9 mouse cellular contexts compared by ENCODE assay signal in genomic region chr1:153040091-153040490, GRCm38 (mm10).
DNase-seq lines count a peak whose midpoint lies in the region; ATAC-seq lines count a peak whose summit lies in the region.
"Had no signal": no experiment of that assay in that cellular context is flagged by ENCODE, and none has a peak within 500 bp of the region (broad histone marks: within the 10 kb centered on the region; RNA-seq: fewer than 3 reads in every experiment).

No protein-coding gene starts in this region.

- no peaks in the 10 kb centered on the region for H3K9me3 ChIP-seq in forebrain, embryonic 14.5 days (replicated peaks; ENCODE audit: control insufficient read depth, low read length)
- no peaks in the 10 kb centered on the region for H3K9me3 ChIP-seq in forebrain, embryonic 11.5 days (ENCODE audit: control insufficient read depth, low read length)
- no peaks in the 10 kb centered on the region for H3K9me3 ChIP-seq in embryonic facial prominence, embryonic 10.5 days
- H3K9me3 ChIP-seq: midbrain, embryonic 12.5 days had no signal

- H3K4me2 ChIP-seq in forebrain, embryonic 14.5 days (ENCODE audit: low read length), result no peak overlapping the region
- no peak overlapping the region for H3K4me2 ChIP-seq in forebrain, embryonic 11.5 days (ENCODE audit: low read depth, low read length, severe bottlenecking)
- H3K4me2 ChIP-seq: midbrain, embryonic 12.5 days had no signal

- H3K4me1 ChIP-seq in forebrain, embryonic 14.5 days (ENCODE audit: control insufficient read depth, insufficient read depth, low read length), result peaks cover 19% of the 10 kb centered on the region
- peaks cover 7% of the 10 kb centered on the region for H3K4me1 ChIP-seq in forebrain, embryonic 11.5 days (replicated peaks; ENCODE audit: control insufficient read depth, insufficient read depth, low read length)
- H3K4me1 ChIP-seq in embryonic facial prominence, embryonic 10.5 days, result peaks cover 29% of the 10 kb centered on the region

- DNase-seq in forebrain, embryonic 14.5 days (ENCODE audit: low spot score), result peak; percentile 43
- DNase-seq in forebrain, embryonic 11.5 days (ENCODE audit: low spot score), result no peak
- peak; percentile 21 for DNase-seq in ovary, adult 18-20 months (ENCODE audit: low spot score)
- DNase-seq in ovary, postnatal 10 days (ENCODE audit: low spot score), result no peak
- peak; percentile 43 for DNase-seq in embryonic facial prominence, embryonic 10.5 days (ENCODE audit: low spot score)
- DNase-seq in large intestine, adult 2 months (ENCODE audit: low read depth, low spot score), result peak; percentile 19
- DNase-seq in urinary bladder, postnatal 36 days (ENCODE audit: low spot score in 2 of 2), result no peak
- no peak for DNase-seq in thymus, adult 18-20 months

- H3K27me3 ChIP-seq in forebrain, embryonic 14.5 days (replicated peaks; ENCODE audit: control insufficient read depth, insufficient read depth, low read length), result no peaks in the 10 kb centered on the region
- H3K27me3 ChIP-seq in forebrain, embryonic 11.5 days (ENCODE audit: control insufficient read depth, insufficient read depth, low read length), result no peaks in the 10 kb centered on the region; the same call in 1 of the 2 replicates
- 0 out of 2 replicates have a peak, but pooled peaks cover 3% of the 10 kb centered on the region for H3K27me3 ChIP-seq in embryonic facial prominence, embryonic 10.5 days (replicated peaks; ENCODE audit: low read depth, poor library complexity, severe bottlenecking)

- H3K4me3 ChIP-seq in forebrain, embryonic 14.5 days (ENCODE audit: low read depth, low read length), result no peak overlapping the region
- no peak overlapping the region for H3K4me3 ChIP-seq in forebrain, embryonic 11.5 days (ENCODE audit: low read depth, low read length)
- H3K4me3 ChIP-seq in embryonic facial prominence, embryonic 10.5 days, result no peak overlapping the region
- H3K4me3 ChIP-seq: midbrain, embryonic 12.5 days had no signal

- peak overlapping the region; percentile 14; the same call in 1 of the 2 replicates for H3K27ac ChIP-seq in forebrain, embryonic 14.5 days (ENCODE audit: low read depth, low read length)
- no peak overlapping the region for H3K27ac ChIP-seq in forebrain, embryonic 11.5 days (ENCODE audit: low read depth, low read length)
- H3K27ac ChIP-seq in embryonic facial prominence, embryonic 10.5 days (replicated peaks), result peak overlapping the region; percentile 48
- H3K27ac ChIP-seq: midbrain, embryonic 12.5 days had no signal

- no peak for ATAC-seq in forebrain, embryonic 14.5 days
- no peak for ATAC-seq in forebrain, embryonic 11.5 days (replicated peaks; ENCODE audit: low FRiP score)

- 18% methylated on average over 3 of the region's 3 CpGs for WGBS in forebrain, embryonic 14.5 days
- 20% methylated on average over 3 of the region's 3 CpGs for WGBS in forebrain, embryonic 11.5 days
- WGBS in embryonic facial prominence, embryonic 10.5 days, result 14% methylated on average over 3 of the region's 3 CpGs
- 25% methylated on average over 3 of the region's 3 CpGs for WGBS in large intestine, adult 2 months

- H3K9ac ChIP-seq in forebrain, embryonic 14.5 days (ENCODE audit: low read length), result no peak overlapping the region
- no peak overlapping the region for H3K9ac ChIP-seq in forebrain, embryonic 11.5 days (ENCODE audit: low read length)
- H3K9ac ChIP-seq: midbrain, embryonic 12.5 days had no signal

- H3K36me3 ChIP-seq in forebrain, embryonic 14.5 days (ENCODE audit: control insufficient read depth, insufficient read depth, low read length), result no peaks in the 10 kb centered on the region
- no peaks in the 10 kb centered on the region for H3K36me3 ChIP-seq in forebrain, embryonic 11.5 days (ENCODE audit: control insufficient read depth, insufficient read depth, low read length)
- no peaks in the 10 kb centered on the region for H3K36me3 ChIP-seq in embryonic facial prominence, embryonic 10.5 days (replicated peaks)
- H3K36me3 ChIP-seq: midbrain, embryonic 12.5 days had no signal

Comparison
In these comparisons a context has a peak if more than half of its experiments do, and no peak if none do; other contexts are left out.
1. DNase-seq: peak in forebrain, embryonic 14.5 days (single experiment), ovary, adult 18-20 months (single experiment), embryonic facial prominence, embryonic 10.5 days (single experiment) and large intestine, adult 2 months (single experiment); none in forebrain, embryonic 11.5 days (single experiment), ovary, postnatal 10 days (single experiment), urinary bladder, postnatal 36 days (0 of 2) and thymus, adult 18-20 months (0 of 2).